Mouse (Mus musculus): ENCODE results near the gene Psma6.

DNA sequence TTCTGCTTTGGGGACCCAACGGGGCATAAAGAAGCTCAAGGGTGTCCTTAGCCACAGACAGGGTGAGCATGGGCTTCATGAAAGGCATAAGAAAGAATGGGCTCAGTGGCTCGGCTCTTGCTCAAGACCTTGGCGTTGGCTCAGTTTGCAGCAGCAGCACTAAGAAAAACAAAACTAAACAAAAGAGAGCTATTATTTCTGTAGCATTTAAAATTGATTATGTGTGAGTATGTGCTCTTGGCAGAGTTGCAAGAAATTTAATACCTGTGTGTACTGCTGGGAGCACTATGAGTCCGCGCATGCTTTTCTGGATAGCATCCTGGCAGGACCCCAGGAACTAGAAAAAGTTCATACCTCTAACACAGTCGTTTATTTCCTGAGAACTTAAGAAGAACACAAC is 77.7 kb downstream of the Psma6 start:
- no peak for TF ChIP-seq POLR2A (IDR thresholded peaks at IDR 0.05; ENCODE audit: low read depth, low read length)
- no peak for TF ChIP-seq CTCF (IDR thresholded peaks at IDR 0.05; ENCODE audit: borderline replicate concordance, insufficient read depth, low read length)
